Mouse (Mus musculus) gastrocnemius, adult 18-20 months (tissue): ENCODE results near the gene Gm8104. TPM values are rescaled to one million over a fixed set of nuclear protein-coding genes. Genes with fewer than 3 reads are reported as not detected.
"Not testable (repeated sequence)": the region's sequence is repeated elsewhere in the genome, so short reads cannot be mapped to it uniquely, and the experiment has no call there.

Experiments used
- DNase-seq: peaks from one replicate; pipeline ENCODE4 v3.0.0; 2021; ENCODE audit warnings: low spot score
- long read RNA-seq, 2 experiments: library from polyadenylated mRNA; stranded (forward); transcript quantifications; one replicate each; pipeline ENCODE4 v2.0.0; 2021
- total RNA-seq, 2 experiments: library from RNA; stranded (reverse); gene quantifications; 2 replicates each; pipeline ENCODE4 v1.2.3; 2021

Gm8104 gene
- not detected for total RNA-seq
- long read RNA-seq, experiment 1: 0 reads
- long read RNA-seq, experiment 2: 0 reads

DNA sequence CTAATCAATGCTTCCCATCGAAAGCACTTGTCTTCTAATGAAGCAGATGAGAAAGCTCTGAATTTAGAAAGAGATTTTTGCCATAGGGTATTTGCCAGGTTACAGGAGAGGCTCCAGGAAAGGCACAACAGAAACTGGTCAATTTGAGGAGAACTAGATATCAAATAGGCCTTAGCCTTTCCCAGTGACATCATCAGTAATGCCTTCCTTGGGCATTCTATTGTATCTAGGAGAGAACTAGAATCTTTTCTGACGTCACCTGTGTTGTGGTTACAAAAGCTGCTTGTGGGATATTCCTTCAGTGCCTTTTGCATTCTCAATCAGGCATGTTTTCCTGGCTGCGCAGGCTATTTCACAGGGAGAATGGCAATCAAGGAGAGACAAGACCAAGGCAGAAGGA lies at the start of gene Gm8104:
TSS of gene Gm8104 (plus strand) at position 301 of the 400 bp plus-strand sequence.
- DNase-seq: not testable (repeated sequence)

DNA sequence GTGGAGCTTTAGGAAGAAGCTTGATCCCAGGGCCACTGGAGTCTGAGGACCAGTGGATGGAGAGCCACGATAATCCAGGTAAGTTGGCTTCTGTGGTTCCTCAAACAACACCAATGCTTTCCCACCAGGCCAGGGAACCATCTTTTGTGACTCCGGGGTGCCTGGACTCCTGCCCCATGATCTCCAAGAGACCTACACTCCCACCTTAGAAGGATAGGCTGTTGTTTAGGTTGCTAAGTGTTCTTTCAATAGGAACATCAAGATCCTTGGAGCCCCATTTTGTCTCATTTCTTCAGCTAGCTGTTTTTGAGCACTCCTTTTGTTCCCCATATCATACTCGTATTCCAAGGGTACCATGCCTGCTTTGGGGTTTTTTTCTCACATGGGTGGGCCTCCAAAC lies 42.3 kb upstream of the Gm8104 start:
- not testable (repeated sequence) for DNase-seq

DNA sequence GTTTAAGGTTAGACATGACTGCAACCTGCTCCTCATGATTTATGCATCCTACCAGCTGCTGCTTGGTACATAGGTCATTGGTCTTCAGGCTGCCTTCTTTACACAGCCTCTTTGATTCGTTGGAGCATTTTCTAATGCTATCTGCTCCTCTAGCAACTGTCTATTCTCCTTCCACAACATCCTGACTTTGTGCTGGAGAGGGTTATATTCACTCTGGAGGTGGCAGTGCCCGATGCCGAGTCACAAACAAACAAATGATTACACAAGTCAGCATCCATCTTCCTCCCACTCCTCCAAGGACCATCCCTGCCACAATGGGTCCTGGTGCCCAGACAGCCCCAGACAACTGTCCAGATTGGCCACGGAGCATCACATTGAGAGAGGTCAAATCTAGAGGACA lies 40.2 kb upstream of the Gm8104 start:
- DNase-seq: not testable (repeated sequence)

DNA sequence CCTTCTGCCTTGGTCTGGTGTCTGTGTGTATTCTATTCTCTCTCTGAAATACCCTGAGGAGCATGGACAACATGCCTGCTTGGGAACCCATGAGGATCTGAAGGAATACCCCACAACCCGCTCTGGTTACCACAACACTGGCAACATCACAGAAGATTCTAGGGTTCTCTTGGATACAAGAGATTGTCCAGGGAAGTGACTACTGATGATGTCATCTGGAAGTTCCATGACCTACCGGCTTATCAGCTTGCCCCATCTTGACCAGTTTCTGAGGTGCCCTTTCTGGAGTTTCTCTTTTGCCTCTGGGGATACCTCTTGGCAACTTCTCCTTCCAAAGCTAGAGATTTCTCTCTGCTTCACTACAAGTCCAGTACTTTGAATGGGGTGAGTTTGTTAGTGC lies 23.9 kb upstream of the Gm8104 start, which contains the start of gene Gm8094:
TSS of gene Gm8094 (minus strand) at position 101 of the 400 bp plus-strand sequence.
- not testable (repeated sequence) for DNase-seq

DNA sequence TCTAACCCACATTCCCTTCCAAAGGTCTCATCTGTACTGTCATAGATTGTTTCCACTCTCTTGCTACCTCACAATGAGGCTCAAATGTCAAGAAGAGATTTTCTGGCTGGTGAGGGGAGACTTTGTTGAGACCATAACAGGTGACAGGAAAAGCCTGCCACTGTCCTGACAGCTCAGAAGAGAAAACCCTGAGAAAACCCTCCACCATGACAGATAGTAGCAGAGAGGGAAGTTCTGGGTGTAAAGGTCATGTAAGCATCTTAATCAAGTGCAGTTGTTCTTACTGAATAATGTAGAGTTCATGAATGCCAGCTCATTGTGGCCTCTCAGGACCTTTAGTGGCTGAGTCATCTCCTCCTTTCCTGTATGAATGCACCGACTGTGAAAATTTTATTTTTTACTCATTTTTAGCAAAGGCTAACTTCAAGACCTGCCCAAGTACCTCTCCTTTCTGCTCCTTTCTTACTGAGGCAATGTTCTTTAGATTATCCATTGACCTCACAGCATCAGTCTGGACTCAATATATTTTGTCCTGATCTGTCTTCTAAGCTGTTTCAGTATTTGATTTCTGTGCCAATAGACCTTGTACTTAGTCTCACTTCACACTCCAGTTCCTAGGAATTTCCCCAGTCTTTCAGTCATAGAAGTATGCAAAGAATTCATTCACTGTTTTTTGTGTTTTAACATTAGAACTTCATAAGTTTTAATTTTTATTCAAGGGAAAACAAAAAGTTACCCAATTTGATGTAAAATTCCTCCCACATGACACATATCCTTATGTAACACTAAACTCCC lies 15.3 kb upstream of the Gm8104 start:
- not testable (repeated sequence) for DNase-seq

DNA sequence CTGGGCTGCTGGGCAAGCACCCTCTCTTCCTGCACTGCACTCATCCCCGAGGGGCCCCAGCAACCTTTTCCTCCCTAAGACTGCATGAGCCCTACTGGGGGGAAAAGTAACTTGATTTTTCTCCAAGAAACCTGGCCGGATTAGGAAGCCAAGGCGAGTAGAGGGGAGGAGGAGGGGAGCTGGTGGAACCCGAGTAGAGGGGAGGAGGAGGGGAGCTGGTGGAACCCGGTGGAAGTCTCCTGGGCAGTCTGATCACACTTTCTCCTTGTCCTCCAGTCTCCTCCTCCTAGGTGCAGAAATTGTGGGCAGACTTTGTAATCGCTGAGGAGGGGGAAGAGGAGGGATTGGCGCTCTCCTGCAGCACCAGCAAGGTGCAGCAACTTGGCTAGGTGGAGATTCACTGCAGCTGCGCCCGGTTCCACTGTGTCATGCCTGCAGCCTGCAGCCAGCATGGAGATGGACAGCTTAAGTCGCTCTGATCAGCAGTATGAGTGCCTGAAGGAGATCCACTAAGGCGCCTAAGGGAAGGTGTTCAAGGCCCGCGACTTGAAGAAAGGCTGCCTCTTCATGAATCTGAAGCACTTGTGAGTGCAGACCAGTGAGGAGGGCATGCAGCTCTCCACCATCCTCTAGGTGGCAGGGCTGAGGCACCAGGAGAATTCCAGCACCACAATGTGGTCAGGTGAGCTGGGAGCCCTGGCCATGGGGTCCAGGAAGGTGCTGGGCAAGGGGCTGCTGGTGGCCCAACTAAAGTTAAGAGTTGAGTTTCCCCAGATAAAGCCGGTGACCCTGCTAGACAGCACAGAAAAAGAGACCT lies 11.1 kb upstream of the Gm8104 start:
- not testable (repeated sequence) for DNase-seq

DNA sequence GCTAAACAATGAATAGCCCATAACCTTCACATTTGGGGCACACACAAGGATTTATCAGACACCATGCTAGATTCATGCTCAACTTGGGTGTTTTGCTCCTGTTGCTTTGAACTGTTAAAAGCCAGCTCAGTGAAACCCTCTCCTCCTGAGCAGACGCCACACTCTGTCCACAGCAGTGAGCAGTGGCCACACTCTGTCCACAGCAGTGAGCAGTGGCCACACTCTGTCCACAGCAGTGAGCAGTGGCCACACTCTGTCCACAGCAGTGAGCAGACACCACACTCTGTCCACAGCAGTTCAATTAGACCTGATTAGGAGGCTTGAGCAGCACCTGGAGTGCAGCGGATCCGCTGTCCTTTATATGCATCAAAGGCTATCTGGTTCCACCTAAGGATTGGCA lies 19.3 kb downstream of the Gm8104 start:
- not testable (repeated sequence) for DNase-seq

DNA sequence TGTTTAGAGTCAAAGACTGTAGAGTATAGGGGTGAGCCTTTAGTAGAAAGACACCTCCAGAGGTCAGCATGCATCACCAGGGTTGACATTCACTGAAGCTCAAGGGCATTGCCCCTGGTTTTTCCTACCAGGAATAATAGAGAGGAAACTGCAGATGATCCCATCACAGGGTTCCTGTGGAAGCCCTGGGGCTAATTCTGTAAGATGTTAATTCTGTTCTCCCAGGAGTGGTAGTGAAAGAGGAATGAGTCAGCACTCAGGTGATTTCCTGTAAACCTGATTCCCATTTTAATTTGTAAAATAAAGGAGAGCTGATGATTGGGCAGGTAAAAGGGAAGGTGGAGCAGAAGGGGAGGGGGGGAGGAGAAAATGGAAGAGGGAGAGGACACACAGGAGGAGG lies 25.9 kb downstream of the Gm8104 start:
- DNase-seq: not testable (repeated sequence)

Other genes with a start within 250 kb of the Gm8104 start
- gene Gm21977, start 247.1 kb upstream of the Gm8104 start, total RNA-seq: not detected
- gene Gm8082, start 107.0 kb upstream of the Gm8104 start, total RNA-seq: not detected
- gene Gm10376, start 85.0 kb upstream of the Gm8104 start, total RNA-seq: not detected
- gene Gm8094, start 24.0 kb upstream of the Gm8104 start, total RNA-seq: not detected
- not detected for gene Gm7233, start 79.3 kb downstream of the Gm8104 start, total RNA-seq
- not detected for gene Gm8122, start 134.7 kb downstream of the Gm8104 start, total RNA-seq
- gene Gm8126, start 158.0 kb downstream of the Gm8104 start, total RNA-seq: not detected
- not detected for gene Gm9732, start 174.4 kb downstream of the Gm8104 start, total RNA-seq
- gene Gm8127, start 193.2 kb downstream of the Gm8104 start, total RNA-seq: not detected
- not detected for gene 1700001F09Rik, start 247.2 kb downstream of the Gm8104 start, total RNA-seq